Comparison of ENCODE assay signal across 7 mouse cellular contexts in the genomic region with DNA sequence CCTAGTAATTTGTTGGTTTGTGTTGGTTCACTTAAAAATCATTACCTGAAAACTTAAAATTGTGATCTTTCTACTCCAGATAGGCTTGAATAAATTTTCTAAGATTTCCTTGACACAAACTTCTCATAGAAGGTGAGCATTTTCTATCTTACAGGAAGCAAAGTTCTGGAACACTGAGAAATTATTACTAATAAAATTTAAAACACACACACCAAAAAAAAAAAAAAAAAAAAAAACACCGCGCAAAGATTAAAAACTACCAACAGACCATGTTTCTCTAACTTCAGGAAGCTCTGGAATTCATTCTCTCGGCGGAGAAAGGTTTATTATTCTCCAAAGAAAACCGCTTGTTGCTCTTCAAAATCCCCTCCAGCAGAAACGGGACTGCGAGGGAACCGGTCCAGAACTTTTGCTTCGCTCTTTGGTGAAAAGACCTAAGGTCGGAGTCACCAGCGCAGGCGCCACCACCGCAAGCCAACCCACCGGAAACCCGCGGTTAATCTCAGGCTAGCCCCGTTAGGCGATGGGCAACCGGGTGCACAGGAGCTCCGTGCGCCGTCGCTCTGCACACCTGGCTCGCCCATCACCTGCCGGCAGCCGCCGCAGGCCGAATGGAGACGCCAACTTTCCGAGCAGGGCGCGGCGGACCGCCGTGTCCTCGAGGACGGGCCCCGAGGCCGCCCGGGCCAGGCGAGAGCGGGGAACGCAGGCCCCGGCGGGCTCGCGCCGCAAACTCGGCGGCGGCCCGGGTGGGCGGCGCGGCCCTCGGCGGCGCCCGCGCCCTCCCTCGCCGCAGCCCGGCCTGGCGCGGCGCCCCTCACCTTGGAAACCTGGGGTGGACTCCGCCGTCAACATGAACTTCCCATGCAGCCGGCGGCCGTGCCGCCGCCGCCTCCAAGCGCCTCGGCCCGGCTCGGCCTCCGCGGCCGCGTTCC. TPM values are rescaled to one million over a fixed set of nuclear protein-coding genes. Genes with fewer than 3 reads are reported as not detected.
DNase-seq lines count a peak whose midpoint lies in the region; ATAC-seq and TF ChIP-seq lines count a peak whose summit lies in the region.

No protein-coding gene starts in this region.

- TF ChIP-seq CTCF in hindbrain, postnatal 0 days (IDR thresholded peaks at IDR 0.05; ENCODE audit: low read depth), result no peak
- TF ChIP-seq CTCF in spleen, adult 2 months (IDR thresholded peaks at IDR 0.05; ENCODE audit: extremely low read depth, insufficient read depth, insufficient read length, insufficient replicate concordance), result no peak

- peak; percentile 76 for DNase-seq in adipocyte (ENCODE audit: low spot score)
- peak; percentile 29 to 44 for DNase-seq in cerebellum, postnatal 4 days (ENCODE audit: low spot score in 2 of 2)
- peak; percentile 60 for DNase-seq in gastrocnemius, postnatal 10 days
- DNase-seq in hindbrain, postnatal 0 days (ENCODE audit: low spot score), result peak; percentile 64
- peak; percentile 54 for DNase-seq in limb, embryonic 14.5 days (ENCODE audit: low spot score)
- peak; percentile 68 for DNase-seq in midbrain, embryonic 14.5 days
- DNase-seq in spleen, adult 2 months (ENCODE audit: low read depth in 1 of 2, low spot score in 2 of 2), result peak; percentile 21 to 69

- peak overlapping the region; percentile 91 for H3K27ac ChIP-seq in hindbrain, postnatal 0 days
- H3K27ac ChIP-seq in limb, embryonic 14.5 days (replicated peaks; ENCODE audit: low read depth, low read length), result peak overlapping the region; percentile 96
- peak overlapping the region; percentile 91 for H3K27ac ChIP-seq in midbrain, embryonic 14.5 days (replicated peaks; ENCODE audit: low read depth, low read length)
- peak overlapping the region; percentile 79 for H3K27ac ChIP-seq in spleen, adult 2 months (ENCODE audit: insufficient read depth, low read length)

- no peaks in the 10 kb centered on the region for H3K9me3 ChIP-seq in hindbrain, postnatal 0 days (ENCODE audit: low read length)
- no peaks in the 10 kb centered on the region for H3K9me3 ChIP-seq in limb, embryonic 14.5 days (ENCODE audit: control insufficient read depth, low read length)
- H3K9me3 ChIP-seq in midbrain, embryonic 14.5 days (ENCODE audit: control insufficient read depth, low read length), result no peaks in the 10 kb centered on the region

- 3% methylated on average over 63 of the region's 82 CpGs for WGBS in hindbrain, postnatal 0 days
- WGBS in limb, embryonic 14.5 days, result under 1% methylated on average over 65 of the region's 82 CpGs
- WGBS in midbrain, embryonic 14.5 days, result under 1% methylated on average over 80 of the region's 82 CpGs
- WGBS in spleen, adult 2 months, result under 1% methylated on average over 69 of the region's 82 CpGs

- no peaks in the 10 kb centered on the region for H3K27me3 ChIP-seq in hindbrain, postnatal 0 days (ENCODE audit: insufficient read depth, low read length)
- no peaks in the 10 kb centered on the region for H3K27me3 ChIP-seq in limb, embryonic 14.5 days (ENCODE audit: control insufficient read depth, insufficient read depth, low read length)
- no peaks in the 10 kb centered on the region for H3K27me3 ChIP-seq in midbrain, embryonic 14.5 days (ENCODE audit: control insufficient read depth, insufficient read depth, low read length)
- 0 out of 2 replicates have a peak, but pooled peaks cover 3% of the 10 kb centered on the region for H3K27me3 ChIP-seq in spleen, adult 2 months (ENCODE audit: control insufficient read depth, insufficient read depth, low read length)

- H3K4me1 ChIP-seq in hindbrain, postnatal 0 days (ENCODE audit: insufficient read depth, low read length), result 0 out of 2 replicates have a peak, but pooled peaks cover 3% of the 10 kb centered on the region
- peaks cover 8% of the 10 kb centered on the region; the same call in 1 of the 2 replicates for H3K4me1 ChIP-seq in limb, embryonic 14.5 days (ENCODE audit: control insufficient read depth, insufficient read depth, low read length)
- H3K4me1 ChIP-seq in midbrain, embryonic 14.5 days (ENCODE audit: control insufficient read depth, insufficient read depth, low read length), result peaks cover 4% of the 10 kb centered on the region; the same call in 1 of the 2 replicates
- peaks cover 7% of the 10 kb centered on the region for H3K4me1 ChIP-seq in spleen, adult 2 months (ENCODE audit: control insufficient read depth, insufficient read depth, insufficient read length)

- no peak for TF ChIP-seq POLR2A in limb, embryonic 14.5 days (IDR thresholded peaks at IDR 0.05; ENCODE audit: borderline replicate concordance, extremely low read depth, insufficient read depth, insufficient read length)
- no peak for TF ChIP-seq POLR2A in spleen, adult 2 months (IDR thresholded peaks at IDR 0.05; ENCODE audit: low read depth, low read length)

- H3K4me2 ChIP-seq in hindbrain, postnatal 0 days (ENCODE audit: low read depth, low read length), result peak overlapping the region; percentile 65
- H3K4me2 ChIP-seq in limb, embryonic 14.5 days (replicated peaks; ENCODE audit: low read depth, low read length, severe bottlenecking), result peak overlapping the region; percentile 43
- H3K4me2 ChIP-seq in midbrain, embryonic 14.5 days (ENCODE audit: low read length), result peak overlapping the region; percentile 64

- H3K4me3 ChIP-seq in hindbrain, postnatal 0 days (ENCODE audit: low read length), result peak overlapping the region; percentile 90
- peak overlapping the region; percentile 84 for H3K4me3 ChIP-seq in limb, embryonic 14.5 days (replicated peaks; ENCODE audit: low read length)
- H3K4me3 ChIP-seq in midbrain, embryonic 14.5 days (replicated peaks; ENCODE audit: low read depth, low read length), result peak overlapping the region; percentile 72
- peak overlapping the region; percentile 83 for H3K4me3 ChIP-seq in spleen, adult 2 months (ENCODE audit: extremely low read depth, insufficient read depth, insufficient read length)

- no peaks in the 10 kb centered on the region for H3K36me3 ChIP-seq in hindbrain, postnatal 0 days (ENCODE audit: insufficient read depth, low read length)
- H3K36me3 ChIP-seq in limb, embryonic 14.5 days (ENCODE audit: control insufficient read depth, insufficient read depth, low read length), result no peaks in the 10 kb centered on the region
- no peaks in the 10 kb centered on the region for H3K36me3 ChIP-seq in midbrain, embryonic 14.5 days (ENCODE audit: control insufficient read depth, insufficient read depth, low read length)
- no peaks in the 10 kb centered on the region for H3K36me3 ChIP-seq in spleen, adult 2 months (ENCODE audit: control insufficient read depth, insufficient read depth, low read length)

- peak overlapping the region; percentile 89 for H3K9ac ChIP-seq in hindbrain, postnatal 0 days (replicated peaks; ENCODE audit: low read length)
- H3K9ac ChIP-seq in limb, embryonic 14.5 days (ENCODE audit: low read depth, low read length, severe bottlenecking), result peak overlapping the region; percentile 93
- H3K9ac ChIP-seq in midbrain, embryonic 14.5 days (replicated peaks; ENCODE audit: low read length), result peak overlapping the region; percentile 80

- ATAC-seq in hindbrain, postnatal 0 days, result peak; percentile 25; the same call in 1 of the 2 replicates
- peak; percentile 70; the same call in 1 of the 2 replicates for ATAC-seq in limb, embryonic 14.5 days (ENCODE audit: low FRiP score, low read depth)
- peak; percentile 76; the same call in 1 of the 2 replicates for ATAC-seq in midbrain, embryonic 14.5 days (ENCODE audit: low FRiP score, low TSS enrichment)

RNA-seq across cellular contexts. Expression of a gene that starts 6.7 kb away (rescaled TPM):
- total RNA-seq in gastrocnemius, postnatal 10 days (2021), result 10 to 100 TPM; 17.6 to 26.5 TPM
- 56.0 and 57.7 TPM in 2 replicates for total RNA-seq in hindbrain, postnatal 0 days (2014; rRNA removed)
- 60.1 and 66.3 TPM in 2 replicates for polyA plus RNA-seq in hindbrain, postnatal 0 days (2015; fragmentation: Nextera tagmentation; extraction: Ambion mirVana)
- 28.7 and 31.2 TPM in 2 replicates for polyA plus RNA-seq in limb, embryonic 14.5 days (2012; rRNA removed)
- 60.2 and 70.8 TPM in 2 replicates for polyA plus RNA-seq in limb, embryonic 14.5 days (2014; fragmentation: Nextera tagmentation; extraction: Ambion mirVana)
- polyA plus RNA-seq in midbrain, embryonic 14.5 days (2014; fragmentation: Nextera tagmentation; extraction: Ambion mirVana), result 40.5 and 44.3 TPM in 2 replicates
- polyA plus RNA-seq in spleen, adult 2 months (2012; rRNA removed), result 6.2 and 6.6 TPM in 2 replicates

RNA-seq across cellular contexts. Expression of a gene that starts 32.1 kb away (rescaled TPM):
- total RNA-seq in gastrocnemius, postnatal 10 days (2021), result 10 to 100 TPM; 60.8 to 65.1 TPM
- 78.0 and 106 TPM in 2 replicates for total RNA-seq in hindbrain, postnatal 0 days (2014; rRNA removed)
- polyA plus RNA-seq in hindbrain, postnatal 0 days (2015; fragmentation: Nextera tagmentation; extraction: Ambion mirVana), result 51.7 and 57.8 TPM in 2 replicates
- 257 and 273 TPM in 2 replicates for polyA plus RNA-seq in limb, embryonic 14.5 days (2012; rRNA removed)
- polyA plus RNA-seq in limb, embryonic 14.5 days (2014; fragmentation: Nextera tagmentation; extraction: Ambion mirVana), result 66.4 and 68.7 TPM in 2 replicates
- polyA plus RNA-seq in midbrain, embryonic 14.5 days (2014; fragmentation: Nextera tagmentation; extraction: Ambion mirVana), result 69.8 and 74.8 TPM in 2 replicates
- polyA plus RNA-seq in spleen, adult 2 months (2012; rRNA removed), result 24.1 and 29.9 TPM in 2 replicates

RNA-seq across cellular contexts. Expression of a gene that starts 38.3 kb away (rescaled TPM):
- not detected for total RNA-seq in gastrocnemius, postnatal 10 days (2021)
- total RNA-seq in hindbrain, postnatal 0 days (2014; rRNA removed), result not detected in 2 replicates
- polyA plus RNA-seq in hindbrain, postnatal 0 days (2015; fragmentation: Nextera tagmentation; extraction: Ambion mirVana), result 0.14 and 0.18 TPM in 2 replicates
- not detected in 2 replicates for polyA plus RNA-seq in limb, embryonic 14.5 days (2012; rRNA removed)
- 0.15 TPM in 1 of 2 replicates, not detected in the other for polyA plus RNA-seq in limb, embryonic 14.5 days (2014; fragmentation: Nextera tagmentation; extraction: Ambion mirVana)
- polyA plus RNA-seq in midbrain, embryonic 14.5 days (2014; fragmentation: Nextera tagmentation; extraction: Ambion mirVana), result 0.18 and 0.33 TPM in 2 replicates
- not detected in 2 replicates for polyA plus RNA-seq in spleen, adult 2 months (2012; rRNA removed)

Comparison
In these comparisons a context has a peak if more than half of its experiments do, and no peak if none do; other contexts are left out.
1. Peak in every context shown above with its lines: DNase-seq, ATAC-seq, H3K4me3 ChIP-seq and H3K27ac ChIP-seq.
2. ATAC-seq: peak in every context shown above with its lines; median percentile 76 in midbrain, embryonic 14.5 days; 70 in limb, embryonic 14.5 days; 25 in hindbrain, postnatal 0 days.